Mouse (Mus musculus): ENCODE measurements around the gene Styx.

- TF ChIP-seq CTCF (conservative IDR thresholded peaks at IDR 0.05; ENCODE audit: low read length) (no peak), NANOG (IDR thresholded peaks at IDR 0.05; ENCODE audit: borderline replicate concordance, low read length) (no peak), POU5F1 (IDR thresholded peaks at IDR 0.05; ENCODE audit: borderline replicate concordance, low read length) (no peak)
Observed at GRCm38 (mm10) chr14:45441291-45441690, 90.4 kb downstream of the Styx start.

Data from E14TG2a.4 (cell line).